Mouse (Mus musculus): ENCODE results near the gene Dtx2. TPM values are rescaled to one million over a fixed set of nuclear protein-coding genes. Genes with fewer than 3 reads are reported as not detected.
"Not testable (repeated sequence)": the region's sequence is repeated elsewhere in the genome, so short reads cannot be mapped to it uniquely, and the experiment has no call there.

Gene Dtx2
- polyA plus RNA-seq, 1 experiment from 2014 or later = 37.9 TPM

GRCm38 (mm10) chr5:136054301-136055077, 59.9 kb downstream of the Dtx2 start, which contains the start of gene Upk3bl:
Gene Upk3bl (plus strand): TSS chr5:136054492.
- Histone ChIP-seq H3K4me3 (no peak within 1 kb of the TSS), H3K36me3 (no peaks in the 10 kb centered on the region), H3K27me3 (peaks cover 17% of the 10 kb centered on the region), H3K4me2 (replicated peaks) (no peak within 1 kb of the TSS), H3K9me3 (no peaks in the 10 kb centered on the region), H3K9ac (no peak within 1 kb of the TSS), H3K4me1 (peaks cover 16% of the 10 kb centered on the region), H3K27ac (no peak within 1 kb of the TSS)
- WGBS = 90% methylated on average over 11 of the region's 11 CpGs
- ATAC-seq (ENCODE audit: low FRiP score, low read depth) = no peak

GRCm38 (mm10) chr5:136056062-136056461, 61.5 kb downstream of the Dtx2 start:
- Histone ChIP-seq H3K9ac (no peak overlapping the region), H3K4me3 (no peak overlapping the region), H3K4me1 (peaks cover 16% of the 10 kb centered on the region), H3K36me3 (no peaks in the 10 kb centered on the region), H3K9me3 (no peaks in the 10 kb centered on the region), H3K4me2 (replicated peaks) (no peak overlapping the region), H3K27ac (no peak overlapping the region), H3K27me3 (peaks cover 22% of the 10 kb centered on the region)
- no peak for ATAC-seq (ENCODE audit: low FRiP score, low read depth)
- WGBS = 42% methylated on average over 4 of the region's 4 CpGs

GRCm38 (mm10) chr5:136057085-136057484, 62.5 kb downstream of the Dtx2 start:
- peaks cover 27% of the 10 kb centered on the region for H3K27me3 ChIP-seq
- peaks cover 6% of the 10 kb centered on the region for H3K4me1 ChIP-seq
- no peaks in the 10 kb centered on the region for H3K9me3 ChIP-seq
- no peaks in the 10 kb centered on the region for H3K36me3 ChIP-seq
- H3K4me2 ChIP-seq (replicated peaks) = no peak overlapping the region
- 0 out of 2 replicates have a peak overlapping the region, but pooled peaks have one; percentile 39 for H3K9ac ChIP-seq
- ATAC-seq (ENCODE audit: low FRiP score, low read depth) = peak; percentile 45; the same call in 1 of the 2 replicates
- WGBS = 21% methylated on average over 8 of the region's 8 CpGs
- no peak overlapping the region for H3K4me3 ChIP-seq
- no peak overlapping the region for H3K27ac ChIP-seq

- H3K27ac ChIP-seq = no peak overlapping the region
- peaks cover 5% of the 10 kb centered on the region for H3K4me1 ChIP-seq
- no peak for ATAC-seq (ENCODE audit: low FRiP score, low read depth)
- no peak overlapping the region for H3K4me3 ChIP-seq
- H3K9ac ChIP-seq = no peak overlapping the region
- no peak overlapping the region for H3K4me2 ChIP-seq (replicated peaks)
- peaks cover 27% of the 10 kb centered on the region for H3K27me3 ChIP-seq
- no peaks in the 10 kb centered on the region for H3K9me3 ChIP-seq
- no peaks in the 10 kb centered on the region for H3K36me3 ChIP-seq
- WGBS = 14% methylated on average over 12 of the region's 12 CpGs
Observed at GRCm38 (mm10) chr5:136061567-136061966, 67.0 kb downstream of the Dtx2 start.

- no peak for ATAC-seq (ENCODE audit: low FRiP score, low read depth)
- H3K27me3 ChIP-seq = peaks cover 17% of the 10 kb centered on the region; the same call in 1 of the 2 replicates
- H3K36me3 ChIP-seq = no peaks in the 10 kb centered on the region
- H3K4me3 ChIP-seq = no peak overlapping the region
- no peak overlapping the region for H3K27ac ChIP-seq
- no peaks in the 10 kb centered on the region for H3K4me1 ChIP-seq
- no peak overlapping the region for H3K4me2 ChIP-seq (replicated peaks)
- 88% methylated on average over 10 of the region's 10 CpGs for WGBS
- no peak overlapping the region for H3K9ac ChIP-seq
- no peaks in the 10 kb centered on the region for H3K9me3 ChIP-seq
Observed at GRCm38 (mm10) chr5:136063920-136064319, 69.3 kb downstream of the Dtx2 start.

- not testable (repeated sequence) for H3K9ac ChIP-seq; ATAC-seq (ENCODE audit: low FRiP score, low read depth)
- WGBS = 71% methylated on average over 11 of the region's 11 CpGs
Observed at GRCm38 (mm10) chr5:136066404-136067148, 72.0 kb downstream of the Dtx2 start.

GRCm38 (mm10) chr5:136069411-136069810, 74.8 kb downstream of the Dtx2 start:
- H3K36me3 ChIP-seq = no peaks in the 10 kb centered on the region
- 71% methylated on average over 2 of the region's 2 CpGs for WGBS
- 0 out of 2 replicates have a peak, but pooled peaks cover 6% of the 10 kb centered on the region for H3K27me3 ChIP-seq
- H3K4me2 ChIP-seq (replicated peaks) = no peak overlapping the region
- no peak overlapping the region for H3K4me3 ChIP-seq
- no peak overlapping the region for H3K9ac ChIP-seq
- H3K4me1 ChIP-seq = 0 out of 2 replicates have a peak, but pooled peaks cover 4% of the 10 kb centered on the region
- no peaks in the 10 kb centered on the region for H3K9me3 ChIP-seq
- no peak overlapping the region for H3K27ac ChIP-seq
- no peak for ATAC-seq (ENCODE audit: low FRiP score, low read depth)

More at GRCm38 (mm10) chr5:136066404-136067148, 72.0 kb downstream of the Dtx2 start:
- not testable (repeated sequence) for H3K36me3 ChIP-seq; H3K9me3 ChIP-seq; H3K4me2 ChIP-seq (replicated peaks); H3K27ac ChIP-seq; H3K27me3 ChIP-seq; H3K4me3 ChIP-seq; H3K4me1 ChIP-seq

GRCm38 (mm10) chr5:136073051-136073450, 78.5 kb downstream of the Dtx2 start:
- no peak for ATAC-seq (ENCODE audit: low FRiP score, low read depth)
- no peaks in the 10 kb centered on the region for H3K36me3 ChIP-seq
- H3K9ac ChIP-seq = no peak overlapping the region
- H3K9me3 ChIP-seq = no peaks in the 10 kb centered on the region
- H3K4me1 ChIP-seq = peaks cover 12% of the 10 kb centered on the region
- H3K4me2 ChIP-seq (replicated peaks) = no peak overlapping the region
- whole genome bisulfite sequencing = 50% methylated on average over 6 of the region's 6 CpGs
- H3K4me3 ChIP-seq = no peak overlapping the region
- H3K27me3 ChIP-seq = 0 out of 2 replicates have a peak, but pooled peaks cover 2% of the 10 kb centered on the region
- H3K27ac ChIP-seq = no peak overlapping the region

- 59% methylated on average over 11 of the region's 11 CpGs for WGBS
- H3K9ac ChIP-seq = no peak overlapping the region
- peaks cover 12% of the 10 kb centered on the region for H3K4me1 ChIP-seq
- ATAC-seq (ENCODE audit: low FRiP score, low read depth) = no peak
- no peaks in the 10 kb centered on the region for H3K9me3 ChIP-seq
- no peaks in the 10 kb centered on the region for H3K27me3 ChIP-seq
- H3K4me3 ChIP-seq = no peak overlapping the region
- H3K36me3 ChIP-seq = no peaks in the 10 kb centered on the region
- H3K4me2 ChIP-seq (replicated peaks) = no peak overlapping the region
- H3K27ac ChIP-seq = no peak overlapping the region
Observed at GRCm38 (mm10) chr5:136073526-136073925, 78.9 kb downstream of the Dtx2 start.

- no peaks in the 10 kb centered on the region for H3K9me3 ChIP-seq
- WGBS = 87% methylated on average over 5 of the region's 5 CpGs
Observed at GRCm38 (mm10) chr5:136075076-136075475, 80.5 kb downstream of the Dtx2 start.

GRCm38 (mm10) chr5:136076284-136076683, 81.7 kb downstream of the Dtx2 start:
- H3K27ac ChIP-seq = no peak overlapping the region
- H3K4me1 ChIP-seq = peaks cover 12% of the 10 kb centered on the region
- H3K4me2 ChIP-seq (replicated peaks) = no peak overlapping the region
- H3K4me3 ChIP-seq = no peak overlapping the region
- no peak overlapping the region for H3K9ac ChIP-seq
- H3K27me3 ChIP-seq = no peaks in the 10 kb centered on the region
- H3K36me3 ChIP-seq = no peaks in the 10 kb centered on the region
- H3K9me3 ChIP-seq = no peaks in the 10 kb centered on the region
- WGBS = 40% methylated on average over 7 of the region's 7 CpGs
- no peak for ATAC-seq (ENCODE audit: low FRiP score, low read depth)

More at GRCm38 (mm10) chr5:136075076-136075475, 80.5 kb downstream of the Dtx2 start:
- Histone ChIP-seq H3K36me3 (no peaks in the 10 kb centered on the region), H3K4me1 (peaks cover 12% of the 10 kb centered on the region), H3K27ac (no peak overlapping the region), H3K4me2 (replicated peaks) (no peak overlapping the region), H3K27me3 (no peaks in the 10 kb centered on the region), H3K9ac (no peak overlapping the region), H3K4me3 (no peak overlapping the region)
- no peak for ATAC-seq (ENCODE audit: low FRiP score, low read depth)

GRCm38 (mm10) chr5:136077001-136077550, 82.5 kb downstream of the Dtx2 start:
- WGBS = 70% methylated on average over 9 of the region's 9 CpGs
- no peak for ATAC-seq (ENCODE audit: low FRiP score, low read depth)
- Histone ChIP-seq H3K4me3 (no peak overlapping the region), H3K27me3 (no peaks in the 10 kb centered on the region), H3K27ac (no peak overlapping the region), H3K4me1 (peaks cover 12% of the 10 kb centered on the region), H3K4me2 (replicated peaks) (no peak overlapping the region), H3K9me3 (no peaks in the 10 kb centered on the region), H3K36me3 (no peaks in the 10 kb centered on the region), H3K9ac (no peak overlapping the region)
